Mouse (Mus musculus) midbrain, embryonic 15.5 days (tissue): ENCODE data around the gene Ncf1. TPM values are rescaled to one million over a fixed set of nuclear protein-coding genes. Genes with fewer than 3 reads are reported as not detected.

ENCODE experiments used
- ATAC-seq: fragments of 200-750 bp; cut with Nextera tagmentation; replicated peaks from 2 replicates; pipeline ENCODE4 v1.8.0; 2017; ENCODE audit warnings: moderate TSS enrichment
- H3K27ac ChIP-seq: fragments of 300-500 bp; sonication (generic); 2 replicates; pipeline ENCODE4 v1.5.1; 2015; ENCODE audit warnings: mild to moderate bottlenecking, inconsistent platforms
- H3K27me3 ChIP-seq: fragments of 300-500 bp; sonication (generic); replicated peaks from 2 replicates; pipeline ENCODE4 v1.6.1; 2015; ENCODE audit warnings: inconsistent platforms
- H3K36me3 ChIP-seq: fragments of 300-500 bp; sonication (generic); replicated peaks from 2 replicates; pipeline ENCODE4 v1.6.1; 2015; ENCODE audit warnings: inconsistent platforms
- H3K4me1 ChIP-seq: fragments of 300-500 bp; sonication (generic); 2 replicates; pipeline ENCODE4 v1.6.1; 2015; ENCODE audit warnings: inconsistent platforms
- H3K4me2 ChIP-seq: fragments of 300-500 bp; sonication (generic); 2 replicates; pipeline ENCODE4 v1.6.1; 2015; ENCODE audit warnings: inconsistent platforms, mild to moderate bottlenecking, moderate library complexity
- H3K4me3 ChIP-seq: fragments of 300-500 bp; sonication (generic); 2 replicates; pipeline ENCODE4 v1.5.1; 2015; ENCODE audit warnings: mild to moderate bottlenecking, inconsistent platforms
- H3K9ac ChIP-seq: fragments of 300-500 bp; sonication (generic); 2 replicates; pipeline ENCODE4 v1.6.1; 2015; ENCODE audit warnings: mild to moderate bottlenecking, inconsistent platforms
- H3K9me3 ChIP-seq: fragments of 300-500 bp; sonication (generic); 2 replicates; pipeline ENCODE4 v1.6.1; 2016; ENCODE audit warnings: inconsistent platforms
- WGBS: fragments of 180-500 bp; shearing (Covaris S2); methylation state at CpG from one replicate; pipeline ENCODE4 v1.1.7; 2015; ENCODE audit warnings: mixed read lengths; 5-methylcytosine and 5-hydroxymethylcytosine counted together
- polyA plus RNA-seq: library from polyadenylated mRNA; unstranded; fragments of >200 nt; fragmentation: Nextera tagmentation; extraction: Ambion mirVana; gene quantifications from 2 replicates; pipeline ENCODE4 v1.2.1, GENCODE M21; 2015

Gene Ncf1
- polyA plus RNA-seq, 1 experiment from 2014 or later, result 3.3 TPM

DNA sequence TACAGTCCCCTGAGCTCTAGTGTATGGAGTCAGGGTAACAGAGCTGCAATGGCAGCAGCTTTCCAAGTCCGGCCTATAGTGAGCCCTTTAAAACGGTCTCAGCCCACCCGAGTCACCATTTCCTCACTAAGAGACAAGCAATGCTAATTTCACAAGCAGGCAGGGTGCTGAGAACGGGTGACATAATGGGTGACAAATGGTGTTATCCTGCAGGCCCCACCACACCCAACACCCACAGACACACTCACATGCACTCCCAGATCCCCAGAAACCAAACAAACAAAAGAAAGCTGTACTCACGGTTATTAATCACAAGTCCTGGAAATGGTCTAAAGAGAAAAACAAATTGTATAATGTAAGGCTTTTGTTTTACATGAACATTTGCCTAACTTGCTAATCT is 12.4 kb upstream of the Ncf1 start:
- Histone ChIP-seq H3K9ac (no peak overlapping the region), H3K27me3 (no peaks in the 10 kb centered on the region), H3K4me2 (no peak overlapping the region), H3K36me3 (peaks cover 89% of the 10 kb centered on the region), H3K4me1 (peaks cover 16% of the 10 kb centered on the region), H3K4me3 (no peak overlapping the region), H3K27ac (no peak overlapping the region), H3K9me3 (no peaks in the 10 kb centered on the region)
- no peak for ATAC-seq
- 86% methylated on average over 5 of the region's 5 CpGs for WGBS

DNA sequence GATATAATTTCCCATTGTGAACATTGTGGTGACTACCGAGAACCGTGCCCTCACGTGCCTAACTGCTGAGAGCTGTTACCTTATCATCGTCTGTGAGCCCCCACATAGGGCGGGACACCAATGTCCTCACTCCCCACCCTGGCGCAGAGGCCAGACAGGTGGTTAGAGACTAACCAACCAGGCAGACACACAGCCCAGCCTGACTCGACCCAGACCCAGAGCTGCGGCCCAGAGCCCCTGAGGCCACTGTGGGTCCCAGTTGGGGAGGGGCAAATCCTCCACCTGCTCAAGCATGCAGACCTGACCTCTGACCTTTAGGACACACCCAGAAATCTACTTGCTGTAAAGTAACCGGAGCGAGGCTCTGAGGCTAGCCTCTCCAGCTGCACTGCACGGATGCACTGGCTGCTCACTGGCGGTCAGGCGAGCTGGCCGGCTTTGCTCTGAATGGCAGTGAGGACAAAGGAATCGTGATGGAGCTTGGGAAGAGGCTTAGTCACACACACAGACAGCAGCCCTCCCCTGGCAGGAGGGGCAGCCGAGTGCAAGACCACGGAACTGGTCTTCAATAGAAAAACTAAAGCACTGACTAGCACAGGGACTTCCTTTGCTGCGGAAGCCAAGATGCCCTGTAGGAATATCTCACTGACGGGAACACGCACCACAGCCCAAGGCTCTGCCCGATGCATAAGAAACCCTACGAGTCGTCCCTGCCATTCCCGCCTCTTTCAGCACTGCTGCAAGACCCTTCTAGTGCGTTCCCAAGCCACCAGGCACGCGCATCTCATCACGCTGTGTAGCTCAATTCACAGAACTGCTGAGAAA is 8.7 kb upstream of the Ncf1 start:
- Histone ChIP-seq H3K9me3 (no peaks in the 10 kb centered on the region), H3K36me3 (peaks cover 55% of the 10 kb centered on the region), H3K27me3 (no peaks in the 10 kb centered on the region), H3K4me1 (peaks cover 19% of the 10 kb centered on the region), H3K27ac (peak overlapping the region; percentile 73), H3K4me3 (no peak overlapping the region), H3K4me2 (no peak overlapping the region), H3K9ac (peak overlapping the region; percentile 20; the same call in 1 of the 2 replicates)
- WGBS, result 26% methylated on average over 28 of the region's 28 CpGs
- peak; percentile 86 for ATAC-seq

- H3K9ac ChIP-seq, result no peak overlapping the region
- H3K27ac ChIP-seq, result no peak overlapping the region
- no peaks in the 10 kb centered on the region for H3K9me3 ChIP-seq
- H3K27me3 ChIP-seq, result no peaks in the 10 kb centered on the region
- WGBS, result 90% methylated on average over 11 of the region's 11 CpGs
- no peak overlapping the region for H3K4me2 ChIP-seq
- H3K36me3 ChIP-seq, result peaks cover 49% of the 10 kb centered on the region
- peaks cover 19% of the 10 kb centered on the region for H3K4me1 ChIP-seq
- ATAC-seq, result no peak
- H3K4me3 ChIP-seq, result no peak overlapping the region
Measured at GRCm38 (mm10) chr5:134237508-134237907, 8.1 kb upstream of the Ncf1 start.

- H3K27ac ChIP-seq, result no peak overlapping the region
- ATAC-seq, result no peak
- H3K4me3 ChIP-seq, result no peak overlapping the region
- H3K36me3 ChIP-seq, result peaks cover 41% of the 10 kb centered on the region
- no peaks in the 10 kb centered on the region for H3K27me3 ChIP-seq
- WGBS, result 90% methylated on average over 6 of the region's 6 CpGs
- H3K4me1 ChIP-seq, result peaks cover 19% of the 10 kb centered on the region
- H3K9me3 ChIP-seq, result no peaks in the 10 kb centered on the region
- no peak overlapping the region for H3K9ac ChIP-seq
- H3K4me2 ChIP-seq, result no peak overlapping the region
Measured at GRCm38 (mm10) chr5:134236796-134237195, 7.4 kb upstream of the Ncf1 start.

- no peak overlapping the region for H3K27ac ChIP-seq
- H3K27me3 ChIP-seq, result no peaks in the 10 kb centered on the region
- no peak for ATAC-seq
- no peaks in the 10 kb centered on the region for H3K9me3 ChIP-seq
- H3K4me2 ChIP-seq, result no peak overlapping the region
- H3K9ac ChIP-seq, result no peak overlapping the region
- H3K4me3 ChIP-seq, result no peak overlapping the region
- WGBS, result 88% methylated on average over 3 of the region's 3 CpGs
- H3K4me1 ChIP-seq, result peaks cover 19% of the 10 kb centered on the region
- H3K36me3 ChIP-seq, result peaks cover 36% of the 10 kb centered on the region
Measured at GRCm38 (mm10) chr5:134236241-134236640, 6.8 kb upstream of the Ncf1 start.

DNA sequence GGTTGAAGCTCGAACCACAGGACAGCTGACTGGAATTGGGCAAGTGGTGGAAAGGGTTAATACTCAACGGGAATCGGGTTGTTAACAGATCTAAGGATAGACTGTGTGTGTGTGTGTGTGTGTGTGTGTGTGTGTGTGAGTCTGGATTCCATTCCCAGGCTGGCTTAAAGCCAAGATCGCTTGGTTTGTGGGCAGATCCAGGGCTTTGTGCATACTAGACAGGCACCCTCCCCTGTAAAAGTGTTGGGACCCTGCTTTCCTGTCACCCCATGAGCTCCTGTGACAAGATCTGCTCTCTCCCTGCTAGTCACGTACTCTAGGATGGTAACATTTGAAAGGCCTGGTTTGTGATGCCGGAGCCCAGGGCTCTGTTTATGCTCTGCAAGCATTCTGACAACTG is 5.7 kb upstream of the Ncf1 start:
- Histone ChIP-seq H3K4me3 (no peak overlapping the region), H3K27me3 (no peaks in the 10 kb centered on the region), H3K9me3 (no peaks in the 10 kb centered on the region), H3K36me3 (peaks cover 25% of the 10 kb centered on the region), H3K27ac (peak overlapping the region; percentile 60), H3K4me1 (peaks cover 19% of the 10 kb centered on the region), H3K9ac (no peak overlapping the region), H3K4me2 (no peak overlapping the region)
- WGBS, result 36% methylated on average over 6 of the region's 6 CpGs
- ATAC-seq, result no peak

GRCm38 (mm10) chr5:134234205-134234604 is 4.8 kb upstream of the Ncf1 start:
- no peak overlapping the region for H3K4me2 ChIP-seq
- no peak for ATAC-seq
- H3K4me1 ChIP-seq, result peaks cover 18% of the 10 kb centered on the region
- no peak overlapping the region for H3K9ac ChIP-seq
- 60% methylated on average over 2 of the region's 2 CpGs for WGBS
- peaks cover 17% of the 10 kb centered on the region for H3K36me3 ChIP-seq
- H3K27ac ChIP-seq, result no peak overlapping the region
- H3K27me3 ChIP-seq, result no peaks in the 10 kb centered on the region
- no peaks in the 10 kb centered on the region for H3K9me3 ChIP-seq
- H3K4me3 ChIP-seq, result no peak overlapping the region

- Histone ChIP-seq H3K27me3 (no peaks in the 10 kb centered on the region), H3K4me1 (peaks cover 8% of the 10 kb centered on the region; the same call in 1 of the 2 replicates), H3K27ac (no peak overlapping the region), H3K36me3 (peaks cover 13% of the 10 kb centered on the region), H3K4me2 (no peak overlapping the region), H3K9ac (no peak overlapping the region), H3K4me3 (no peak overlapping the region), H3K9me3 (no peaks in the 10 kb centered on the region)
- WGBS, result 72% methylated on average over 7 of the region's 7 CpGs
- no peak for ATAC-seq
Measured at GRCm38 (mm10) chr5:134233244-134233651, 3.8 kb upstream of the Ncf1 start.

DNA sequence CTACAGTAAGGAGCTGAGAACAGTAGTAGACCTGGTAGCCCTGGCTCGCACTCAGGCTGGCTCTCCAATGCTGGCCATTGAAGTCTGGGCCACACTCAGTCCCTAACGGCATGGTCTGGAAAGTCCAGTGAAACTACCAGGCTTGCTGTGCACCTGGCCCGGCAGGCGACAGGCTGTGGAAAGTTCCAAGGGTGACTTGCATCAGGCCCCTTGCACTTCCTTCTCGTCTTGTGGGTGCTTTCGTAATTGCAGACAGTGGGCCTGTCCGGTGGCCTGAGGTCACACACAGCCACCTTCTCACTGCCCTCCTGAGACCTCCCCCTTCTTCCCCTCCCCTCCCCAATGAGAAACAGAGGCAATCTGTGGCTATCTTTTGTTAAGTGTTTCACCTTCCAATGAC is 3.1 kb upstream of the Ncf1 start:
- WGBS, result 71% methylated on average over 7 of the region's 7 CpGs
- Histone ChIP-seq H3K4me2 (no peak overlapping the region), H3K36me3 (peaks cover 7% of the 10 kb centered on the region), H3K9ac (no peak overlapping the region), H3K27me3 (no peaks in the 10 kb centered on the region), H3K4me3 (no peak overlapping the region), H3K27ac (no peak overlapping the region), H3K4me1 (0 out of 2 replicates have a peak, but pooled peaks cover 3% of the 10 kb centered on the region), H3K9me3 (no peaks in the 10 kb centered on the region)
- ATAC-seq, result no peak

GRCm38 (mm10) chr5:134232111-134232510 is 2.7 kb upstream of the Ncf1 start:
- no peak overlapping the region for H3K4me3 ChIP-seq
- H3K9me3 ChIP-seq, result no peaks in the 10 kb centered on the region
- WGBS, result 76% methylated on average over 6 of the region's 6 CpGs
- 0 out of 2 replicates have a peak, but pooled peaks cover 3% of the 10 kb centered on the region for H3K4me1 ChIP-seq
- no peak for ATAC-seq
- peaks cover 2% of the 10 kb centered on the region for H3K36me3 ChIP-seq
- no peak overlapping the region for H3K27ac ChIP-seq
- H3K9ac ChIP-seq, result no peak overlapping the region
- no peaks in the 10 kb centered on the region for H3K27me3 ChIP-seq
- H3K4me2 ChIP-seq, result no peak overlapping the region

DNA sequence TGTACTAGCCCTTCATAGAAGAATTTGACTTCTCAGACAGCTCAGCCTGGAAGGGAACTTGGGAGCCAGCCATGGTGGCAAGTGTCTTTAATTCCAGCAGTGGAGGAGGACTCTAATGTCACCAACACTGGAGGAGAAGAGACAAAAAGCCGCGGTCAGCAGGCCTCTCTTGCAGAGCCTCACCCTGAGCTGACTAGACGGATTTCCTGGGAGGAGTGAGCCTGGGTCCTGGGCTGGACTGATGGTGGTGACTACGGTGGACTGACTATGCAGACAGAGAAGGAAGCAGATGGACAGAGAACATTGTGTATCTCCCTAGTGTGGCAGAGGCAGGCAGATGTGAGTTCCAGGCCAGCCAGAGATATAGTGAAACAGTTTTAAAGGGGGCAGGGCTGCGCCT is 2.0 kb upstream of the Ncf1 start:
- Histone ChIP-seq H3K27ac (no peak overlapping the region), H3K4me3 (no peak overlapping the region), H3K4me1 (0 out of 2 replicates have a peak, but pooled peaks cover 3% of the 10 kb centered on the region), H3K36me3 (no peaks in the 10 kb centered on the region), H3K9ac (no peak overlapping the region), H3K27me3 (no peaks in the 10 kb centered on the region), H3K9me3 (no peaks in the 10 kb centered on the region), H3K4me2 (no peak overlapping the region)
- WGBS, result 91% methylated on average over 5 of the region's 5 CpGs
- ATAC-seq, result no peak

GRCm38 (mm10) chr5:134228249-134228638 is 1.2 kb downstream of the Ncf1 start:
- Histone ChIP-seq H3K4me3 (no peak overlapping the region), H3K27ac (no peak overlapping the region), H3K36me3 (no peaks in the 10 kb centered on the region), H3K4me2 (no peak overlapping the region), H3K27me3 (no peaks in the 10 kb centered on the region), H3K9ac (no peak overlapping the region), H3K9me3 (no peaks in the 10 kb centered on the region), H3K4me1 (no peaks in the 10 kb centered on the region)
- ATAC-seq, result no peak
- 79% methylated on average over 6 of the region's 6 CpGs for WGBS
